Mouse (Mus musculus) midbrain, embryonic 12.5 days (tissue): ENCODE results near the gene Agpat4. TPM values are rescaled to one million over a fixed set of nuclear protein-coding genes. Genes with fewer than 3 reads are reported as not detected.

Experiments
- ATAC-seq: fragments of 200-750 bp; cut with Nextera tagmentation; 2 replicates; pipeline ENCODE4 v1.8.0; 2017; ENCODE audit warnings: low read depth, moderate TSS enrichment, moderate library complexity; ENCODE audit not compliant: low FRiP score
- H3K27ac ChIP-seq: fragments of 300-500 bp; sonication (generic); replicated peaks from 2 replicates; pipeline ENCODE4 v1.5.1; 2016; ENCODE audit warnings: mild to moderate bottlenecking
- H3K27me3 ChIP-seq: fragments of 300-500 bp; sonication (generic); 2 replicates; pipeline ENCODE4 v1.6.1; 2016; ENCODE audit warnings: mild to moderate bottlenecking
- H3K36me3 ChIP-seq: fragments of 300-500 bp; sonication (generic); 2 replicates; pipeline ENCODE4 v1.6.1; 2016
- H3K4me1 ChIP-seq: fragments of 300-500 bp; sonication (generic); 2 replicates; pipeline ENCODE4 v1.6.1; 2016
- H3K4me2 ChIP-seq: fragments of 300-500 bp; sonication (generic); replicated peaks from 2 replicates; pipeline ENCODE4 v1.6.1; 2016; ENCODE audit warnings: mild to moderate bottlenecking, moderate library complexity
- H3K4me3 ChIP-seq: fragments of 300-500 bp; sonication (generic); 2 replicates; pipeline ENCODE4 v1.5.1; 2016; ENCODE audit warnings: mild to moderate bottlenecking
- H3K9ac ChIP-seq: fragments of 300-500 bp; sonication (generic); replicated peaks from 2 replicates; pipeline ENCODE4 v1.6.1; 2016; ENCODE audit warnings: mild to moderate bottlenecking, moderate library complexity
- H3K9me3 ChIP-seq: fragments of 300-500 bp; sonication (generic); 2 replicates; pipeline ENCODE4 v1.6.1; 2016; ENCODE audit warnings: mild to moderate bottlenecking
- WGBS: fragments of 180-500 bp; shearing (Covaris S2); methylation state at CpG from one replicate; pipeline ENCODE4 v1.1.7; 2016; 5-methylcytosine and 5-hydroxymethylcytosine counted together
- polyA plus RNA-seq: library from polyadenylated mRNA; unstranded; fragments of >200 nt; fragmentation: Nextera tagmentation; extraction: Ambion mirVana; gene quantifications from 2 replicates; pipeline ENCODE4 v1.2.1, GENCODE M21; 2016

The Agpat4 gene
- polyA plus RNA-seq, 1 experiment from 2014 or later = 42.4 TPM

- 92% methylated on average over 4 of the region's 4 CpGs for WGBS
- Histone ChIP-seq H3K27ac (no peak overlapping the region), H3K9me3 (no peaks in the 10 kb centered on the region), H3K9ac (no peak overlapping the region), H3K4me2 (no peak overlapping the region), H3K4me1 (no peaks in the 10 kb centered on the region), H3K27me3 (no peaks in the 10 kb centered on the region), H3K4me3 (no peak overlapping the region), H3K36me3 (peaks cover 40% of the 10 kb centered on the region)
- ATAC-seq = no peak
Measured at GRCm38 (mm10) chr17:12127056-12127455, 8.6 kb downstream of the Agpat4 start.

GRCm38 (mm10) chr17:12128976-12129375 lies 10.5 kb downstream of the Agpat4 start:
- H3K4me2 ChIP-seq = no peak overlapping the region
- 93% methylated on average over 2 of the region's 2 CpGs for WGBS
- no peaks in the 10 kb centered on the region for H3K4me1 ChIP-seq
- H3K4me3 ChIP-seq = no peak overlapping the region
- peaks cover 47% of the 10 kb centered on the region for H3K36me3 ChIP-seq
- H3K27ac ChIP-seq = no peak overlapping the region
- no peaks in the 10 kb centered on the region for H3K27me3 ChIP-seq
- H3K9ac ChIP-seq = no peak overlapping the region
- no peak for ATAC-seq
- H3K9me3 ChIP-seq = no peaks in the 10 kb centered on the region

GRCm38 (mm10) chr17:12131171-12131570 lies 12.7 kb downstream of the Agpat4 start:
- ATAC-seq = no peak
- no peak overlapping the region for H3K4me3 ChIP-seq
- H3K9me3 ChIP-seq = no peaks in the 10 kb centered on the region
- no peak overlapping the region for H3K27ac ChIP-seq
- no peak overlapping the region for H3K4me2 ChIP-seq
- H3K27me3 ChIP-seq = no peaks in the 10 kb centered on the region
- peaks cover 33% of the 10 kb centered on the region for H3K36me3 ChIP-seq
- no peaks in the 10 kb centered on the region for H3K4me1 ChIP-seq
- no peak overlapping the region for H3K9ac ChIP-seq
- WGBS = 89% methylated on average over 5 of the region's 5 CpGs

- no peak overlapping the region for H3K4me3 ChIP-seq
- no peak overlapping the region for H3K9ac ChIP-seq
- no peak for ATAC-seq
- WGBS = 95% methylated on average over 7 of the region's 7 CpGs
- H3K4me2 ChIP-seq = no peak overlapping the region
- H3K27me3 ChIP-seq = no peaks in the 10 kb centered on the region
- peaks cover 30% of the 10 kb centered on the region; the same call in 1 of the 2 replicates for H3K36me3 ChIP-seq
- H3K4me1 ChIP-seq = no peaks in the 10 kb centered on the region
- no peak overlapping the region for H3K27ac ChIP-seq
- H3K9me3 ChIP-seq = no peaks in the 10 kb centered on the region
Measured at GRCm38 (mm10) chr17:12131581-12131980, 13.1 kb downstream of the Agpat4 start.

GRCm38 (mm10) chr17:12132904-12133303 lies 14.4 kb downstream of the Agpat4 start:
- Histone ChIP-seq H3K4me1 (no peaks in the 10 kb centered on the region), H3K9ac (no peak overlapping the region), H3K4me2 (no peak overlapping the region), H3K27ac (no peak overlapping the region), H3K9me3 (no peaks in the 10 kb centered on the region), H3K36me3 (peaks cover 26% of the 10 kb centered on the region; the same call in 1 of the 2 replicates), H3K4me3 (no peak overlapping the region), H3K27me3 (no peaks in the 10 kb centered on the region)
- WGBS = 95% methylated on average over 3 of the region's 3 CpGs
- ATAC-seq = no peak

- no peak overlapping the region for H3K4me3 ChIP-seq
- H3K36me3 ChIP-seq = peaks cover 30% of the 10 kb centered on the region
- no peaks in the 10 kb centered on the region for H3K27me3 ChIP-seq
- H3K9ac ChIP-seq = no peak overlapping the region
- H3K4me2 ChIP-seq = no peak overlapping the region
- H3K27ac ChIP-seq = no peak overlapping the region
- H3K9me3 ChIP-seq = no peaks in the 10 kb centered on the region
- H3K4me1 ChIP-seq = no peaks in the 10 kb centered on the region
- 88% methylated on average over 8 of the region's 8 CpGs for WGBS
- ATAC-seq = no peak
Measured at GRCm38 (mm10) chr17:12133985-12134384, 15.5 kb downstream of the Agpat4 start.

GRCm38 (mm10) chr17:12134975-12135633 lies 16.6 kb downstream of the Agpat4 start:
- Histone ChIP-seq H3K9ac (no peak overlapping the region), H3K27me3 (no peaks in the 10 kb centered on the region), H3K4me3 (no peak overlapping the region), H3K27ac (no peak overlapping the region), H3K9me3 (no peaks in the 10 kb centered on the region), H3K4me2 (no peak overlapping the region), H3K36me3 (peaks cover 37% of the 10 kb centered on the region), H3K4me1 (no peaks in the 10 kb centered on the region)
- 97% methylated on average over 12 of the region's 12 CpGs for WGBS
- no peak for ATAC-seq

GRCm38 (mm10) chr17:12138355-12138754 lies 19.9 kb downstream of the Agpat4 start:
- peaks cover 24% of the 10 kb centered on the region; the same call in 1 of the 2 replicates for H3K36me3 ChIP-seq
- H3K4me2 ChIP-seq = no peak overlapping the region
- no peak for ATAC-seq
- H3K4me1 ChIP-seq = no peaks in the 10 kb centered on the region
- H3K9ac ChIP-seq = no peak overlapping the region
- H3K27me3 ChIP-seq = no peaks in the 10 kb centered on the region
- no peak overlapping the region for H3K4me3 ChIP-seq
- 95% methylated on average over 6 of the region's 6 CpGs for WGBS
- H3K9me3 ChIP-seq = peaks cover 4% of the 10 kb centered on the region; the same call in 1 of the 2 replicates
- H3K27ac ChIP-seq = no peak overlapping the region

- Histone ChIP-seq H3K36me3 (peaks cover 15% of the 10 kb centered on the region; the same call in 1 of the 2 replicates), H3K4me2 (no peak overlapping the region), H3K4me3 (no peak overlapping the region), H3K27me3 (no peaks in the 10 kb centered on the region), H3K4me1 (no peaks in the 10 kb centered on the region), H3K9ac (no peak overlapping the region), H3K27ac (no peak overlapping the region), H3K9me3 (peaks cover 4% of the 10 kb centered on the region; the same call in 1 of the 2 replicates)
- WGBS = 96% methylated on average over 5 of the region's 5 CpGs
- no peak for ATAC-seq
Measured at GRCm38 (mm10) chr17:12143948-12144364, 25.5 kb downstream of the Agpat4 start.

GRCm38 (mm10) chr17:12146132-12146681 lies 27.7 kb downstream of the Agpat4 start:
- Histone ChIP-seq H3K4me3 (no peak overlapping the region), H3K9ac (no peak overlapping the region), H3K36me3 (0 out of 2 replicates have a peak, but pooled peaks cover 3% of the 10 kb centered on the region), H3K9me3 (no peaks in the 10 kb centered on the region), H3K27ac (no peak overlapping the region), H3K4me1 (no peaks in the 10 kb centered on the region), H3K27me3 (no peaks in the 10 kb centered on the region), H3K4me2 (no peak overlapping the region)
- ATAC-seq = no peak
- 87% methylated on average over 5 of the region's 5 CpGs for WGBS

- Histone ChIP-seq H3K9ac (no peak overlapping the region), H3K4me2 (no peak overlapping the region), H3K27me3 (no peaks in the 10 kb centered on the region), H3K27ac (no peak overlapping the region), H3K9me3 (no peaks in the 10 kb centered on the region), H3K4me3 (no peak overlapping the region), H3K4me1 (no peaks in the 10 kb centered on the region), H3K36me3 (peaks cover 15% of the 10 kb centered on the region)
- WGBS = 97% methylated on average over 4 of the region's 4 CpGs
- no peak for ATAC-seq
Measured at GRCm38 (mm10) chr17:12147830-12148229, 29.3 kb downstream of the Agpat4 start.

GRCm38 (mm10) chr17:12149232-12149861 lies 30.8 kb downstream of the Agpat4 start:
- H3K4me2 ChIP-seq = no peak overlapping the region
- no peaks in the 10 kb centered on the region for H3K4me1 ChIP-seq
- no peak overlapping the region for H3K27ac ChIP-seq
- WGBS = 89% methylated on average over 6 of the region's 6 CpGs
- peaks cover 30% of the 10 kb centered on the region for H3K36me3 ChIP-seq
- H3K4me3 ChIP-seq = no peak overlapping the region
- H3K9ac ChIP-seq = no peak overlapping the region
- no peaks in the 10 kb centered on the region for H3K27me3 ChIP-seq
- no peak for ATAC-seq
- H3K9me3 ChIP-seq = no peaks in the 10 kb centered on the region
